Mouse (Mus musculus) thymus, postnatal 36 days (tissue): ENCODE measurements at regions not wholly inside any gene's neighbourhood (a gene's known extent, or its start where the extent isn't known, plus 50 kb on each side); places are given as distances from the start of the nearest gene placed in this dataset.

Source experiments
- DNase-seq, 2 experiments: peaks; one replicate each; pipeline ENCODE4 v3.0.0; 2022; ENCODE audit warnings: mixed read lengths in 2 of 2

- DNase-seq: no peak
Observed at GRCm38 (mm10) chr16:30818541-30819120, 219.1 kb downstream of the Fam43a start.

- DNase-seq: no peak
Observed at GRCm38 (mm10) chr16:30819342-30819741, 219.8 kb downstream of the Fam43a start.

DNA sequence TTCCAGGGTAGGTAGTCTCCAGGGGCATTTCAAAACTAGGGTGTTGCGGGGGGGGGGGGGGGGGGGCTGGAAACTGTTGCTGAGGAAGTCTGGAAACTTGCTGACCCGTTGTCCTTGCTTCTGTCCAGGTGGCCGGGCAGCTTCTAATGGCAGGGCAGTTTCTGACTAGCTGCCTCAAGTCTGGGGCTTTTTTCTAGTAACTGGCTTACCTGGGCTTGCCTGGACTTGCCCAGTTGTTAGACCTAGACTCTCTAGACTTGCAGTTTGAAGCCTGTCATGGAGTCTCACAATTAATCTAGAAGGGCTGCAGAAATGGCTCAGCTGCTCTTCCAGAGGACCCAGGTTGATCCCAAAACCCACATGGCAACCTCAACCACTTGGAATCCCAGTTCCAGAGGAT is 220.7 kb downstream of the Fam43a start:
- DNase-seq: no peak

GRCm38 (mm10) chr16:30820761-30821160 is 221.2 kb downstream of the Fam43a start:
- DNase-seq: no peak

DNA sequence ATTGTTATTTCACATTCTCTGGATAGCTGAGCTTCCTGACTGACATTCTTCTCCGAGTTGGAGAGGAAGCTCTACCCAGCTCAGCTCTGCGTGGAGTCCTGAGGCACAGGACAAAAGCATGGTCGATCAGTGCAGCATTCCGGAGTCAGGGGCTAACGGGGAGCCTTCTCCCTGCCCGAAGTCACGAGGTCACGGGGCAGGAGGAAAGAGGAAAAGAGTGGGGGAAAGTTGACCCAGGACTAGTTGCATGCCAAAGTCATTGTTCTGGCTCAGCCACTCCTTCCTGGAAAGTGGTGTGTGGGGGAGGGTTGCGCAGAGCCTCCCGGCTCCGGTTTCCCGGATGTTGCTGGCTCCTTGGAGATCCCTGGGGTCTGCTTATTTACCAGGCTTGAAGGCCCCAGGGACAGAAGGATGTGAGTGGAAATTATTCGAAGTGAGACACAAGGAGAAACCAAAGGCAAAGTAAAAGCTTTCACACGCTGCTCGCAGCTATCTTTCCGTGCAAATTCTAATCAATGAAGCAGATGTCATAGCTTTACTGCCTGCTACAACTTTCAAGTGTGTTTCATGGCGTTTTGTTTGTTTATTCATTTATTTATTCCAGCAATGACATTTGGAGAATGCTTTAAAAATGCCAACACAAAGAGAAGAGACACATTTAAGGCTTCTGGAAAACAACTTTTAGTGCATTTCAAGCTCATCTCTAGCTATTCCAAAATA is 221.8 kb downstream of the Fam43a start:
- DNase-seq: no peak

DNA sequence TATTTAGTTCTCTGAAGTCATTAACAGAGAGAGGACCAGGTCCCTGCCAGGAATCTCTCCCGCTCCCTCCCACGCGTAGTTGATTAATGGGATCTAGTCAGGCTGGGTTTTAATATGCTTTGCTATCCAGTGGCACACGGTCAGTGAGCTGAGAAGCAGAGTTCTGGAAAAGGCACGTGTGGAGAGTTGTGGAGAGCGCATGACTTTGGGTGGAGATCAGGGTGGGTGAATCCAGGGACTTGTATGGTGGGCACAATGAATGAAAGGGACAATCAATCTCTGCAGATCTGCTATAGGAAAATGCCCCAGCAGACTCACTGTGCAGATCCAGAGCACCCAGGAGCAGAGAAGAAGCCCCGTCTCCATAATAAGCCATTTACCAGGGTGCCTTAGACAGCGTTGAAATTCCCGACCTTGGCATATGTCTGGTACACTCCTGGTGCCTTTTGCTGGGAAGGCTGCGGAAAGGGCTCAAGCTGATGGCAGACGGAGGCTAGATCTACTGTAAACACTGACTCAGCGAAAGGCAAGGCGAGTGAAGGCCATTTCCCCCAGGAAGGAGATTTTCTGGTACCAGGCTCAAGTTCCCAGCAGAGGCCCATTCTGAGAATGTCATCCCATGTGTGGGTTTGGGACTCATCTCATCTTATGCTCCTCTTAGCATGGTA is 222.5 kb downstream of the Fam43a start:
- DNase-seq: no peak

GRCm38 (mm10) chr16:30826128-30826527 is 226.6 kb downstream of the Fam43a start:
- DNase-seq: no peak

- no peak for DNase-seq
Observed at GRCm38 (mm10) chr16:30827901-30828608, 228.5 kb downstream of the Fam43a start.

DNA sequence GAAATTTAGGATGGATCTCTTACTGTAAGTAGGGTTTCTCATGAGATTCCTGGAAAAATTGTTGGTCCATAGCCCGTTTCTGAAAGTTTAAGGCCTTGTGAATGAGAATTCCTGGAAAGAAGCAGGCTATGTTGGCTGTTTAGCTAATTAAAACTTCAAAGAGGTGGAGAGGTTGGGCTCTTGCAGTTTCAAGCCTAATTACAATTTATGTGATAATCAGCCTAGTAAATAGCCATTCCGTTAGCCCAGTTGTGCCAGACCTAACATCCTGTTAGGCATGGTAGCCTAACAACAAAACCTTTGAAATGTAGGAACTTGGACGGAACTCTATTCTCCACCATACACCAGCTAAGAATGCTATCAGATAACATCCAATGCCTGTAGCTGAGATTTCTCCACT is 235.0 kb downstream of the Fam43a start:
- no peak for DNase-seq

GRCm38 (mm10) chr16:30835678-30836077 is 236.2 kb downstream of the Fam43a start:
- no peak for DNase-seq

- no peak for DNase-seq
Observed at GRCm38 (mm10) chr16:30842831-30843230, 238.4 kb downstream of the Xxylt1 start.

DNA sequence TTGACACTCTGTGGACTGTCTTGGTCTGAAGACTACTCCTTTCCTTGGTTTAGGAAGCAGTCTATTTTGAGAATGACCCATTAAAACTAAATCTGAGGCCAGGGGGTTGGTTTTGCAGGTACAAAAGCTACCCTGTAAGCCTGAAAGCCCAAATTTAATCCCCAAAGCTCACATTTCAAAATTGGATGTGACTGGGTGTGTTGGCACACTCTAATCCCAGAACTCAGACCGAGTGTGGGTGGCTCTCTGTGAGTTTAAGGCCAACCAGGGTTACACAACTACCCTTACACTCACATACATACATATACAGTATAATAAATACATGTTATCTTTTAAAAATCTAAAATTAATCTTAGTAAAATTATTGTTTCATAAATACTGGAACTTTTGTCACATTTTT is 228.6 kb downstream of the Xxylt1 start:
- no peak for DNase-seq

DNA sequence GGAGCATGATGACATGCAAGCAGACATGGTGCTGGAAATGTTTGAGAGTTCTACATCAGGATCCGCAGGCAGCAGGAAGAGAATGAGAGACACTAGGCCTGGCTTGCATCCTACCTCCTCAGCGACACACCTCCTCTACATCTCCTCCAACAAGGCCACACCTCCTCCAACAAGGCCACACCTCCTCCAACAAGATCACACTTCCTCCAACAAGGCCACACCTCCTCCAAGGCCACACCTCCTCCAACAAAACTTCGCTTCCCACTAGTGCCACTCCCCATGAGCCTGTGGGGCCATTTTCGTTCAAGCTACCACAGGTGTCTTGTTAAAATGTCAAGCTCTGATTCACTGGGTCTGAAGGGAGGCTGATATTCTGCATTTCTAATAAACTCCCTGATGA is 226.5 kb downstream of the Xxylt1 start:
- DNase-seq: no peak

DNA sequence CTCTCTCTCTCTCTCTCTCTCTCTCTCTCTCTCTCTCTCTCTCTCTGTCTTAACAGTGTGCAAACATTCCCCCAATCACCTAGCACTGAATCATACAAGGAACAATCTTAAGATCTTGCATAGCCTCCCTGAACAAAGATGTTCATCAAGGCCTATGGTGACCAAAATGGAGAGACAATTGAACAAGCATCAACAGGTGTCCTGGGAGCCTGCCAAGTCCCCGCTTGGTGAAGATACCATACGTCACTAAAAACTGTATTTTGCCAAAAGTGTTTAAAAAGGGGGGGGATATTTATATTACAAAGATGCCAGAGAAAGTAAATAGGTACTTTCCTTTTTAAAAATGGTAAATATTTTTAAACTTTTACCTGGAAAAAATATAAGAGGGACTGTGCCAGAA is 223.6 kb downstream of the Xxylt1 start:
- no peak for DNase-seq

- DNase-seq: no peak
Observed at GRCm38 (mm10) chr16:30869136-30869909, 211.9 kb downstream of the Xxylt1 start.

DNA sequence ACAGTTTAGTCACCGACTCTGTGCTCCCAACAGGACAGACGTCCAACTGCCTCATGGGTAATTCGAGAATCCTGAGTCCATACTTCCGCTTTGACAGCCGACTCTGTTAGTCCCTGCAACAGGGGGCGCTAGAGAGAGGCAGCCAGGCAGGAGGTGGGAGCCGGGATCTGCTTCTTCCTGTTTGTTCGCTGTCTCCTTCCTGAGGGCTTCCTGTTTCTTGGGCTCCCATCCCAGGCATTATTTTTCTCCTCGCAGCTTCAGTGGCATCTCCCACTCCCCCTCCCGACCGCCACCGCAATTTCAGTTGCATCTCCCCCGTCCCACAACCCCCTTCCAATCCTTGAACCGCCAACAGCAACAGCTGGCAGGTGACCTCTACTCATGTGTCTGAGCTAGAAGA is 211.1 kb downstream of the Xxylt1 start:
- DNase-seq: peak; percentile 15 to 19

- DNase-seq: no peak
Observed at GRCm38 (mm10) chr16:30870676-30871075, 210.6 kb downstream of the Xxylt1 start.

GRCm38 (mm10) chr16:30872147-30872546 is 209.1 kb downstream of the Xxylt1 start:
- no peak for DNase-seq

DNA sequence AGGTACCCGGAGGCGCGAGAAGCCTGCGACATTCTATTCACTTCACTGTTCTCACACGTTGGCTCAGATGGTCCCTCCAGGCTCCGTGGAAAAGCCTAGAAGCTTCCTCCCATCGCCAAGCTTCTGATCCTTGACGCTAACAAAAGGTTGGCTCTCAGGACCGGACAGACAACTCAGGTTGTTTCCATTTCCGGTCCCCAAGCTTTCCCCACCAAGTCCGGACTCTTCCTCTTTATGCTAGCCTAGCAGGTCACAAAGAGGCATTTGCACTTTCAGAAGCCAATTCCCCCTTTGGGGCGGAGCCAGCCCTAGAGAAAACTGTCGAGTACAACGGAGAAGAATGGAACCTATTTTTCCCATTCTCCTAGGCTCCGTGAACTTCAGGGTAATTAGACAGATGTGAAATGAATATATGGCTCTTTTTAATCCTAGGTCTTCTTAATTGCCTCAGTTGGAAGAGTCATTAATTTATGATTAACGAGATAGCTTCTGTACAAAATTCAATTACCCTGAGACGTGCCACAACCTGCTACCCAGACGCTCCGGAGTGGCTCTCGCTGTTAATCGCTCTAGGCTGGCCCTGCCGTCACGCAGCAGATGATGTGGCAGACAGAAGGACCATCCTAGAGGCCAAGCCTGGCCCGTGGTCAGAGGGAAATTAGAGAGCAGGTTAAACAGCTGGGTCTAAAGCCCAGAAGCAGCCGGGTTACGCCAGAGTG is 207.6 kb downstream of the Xxylt1 start:
- no peak for DNase-seq

DNA sequence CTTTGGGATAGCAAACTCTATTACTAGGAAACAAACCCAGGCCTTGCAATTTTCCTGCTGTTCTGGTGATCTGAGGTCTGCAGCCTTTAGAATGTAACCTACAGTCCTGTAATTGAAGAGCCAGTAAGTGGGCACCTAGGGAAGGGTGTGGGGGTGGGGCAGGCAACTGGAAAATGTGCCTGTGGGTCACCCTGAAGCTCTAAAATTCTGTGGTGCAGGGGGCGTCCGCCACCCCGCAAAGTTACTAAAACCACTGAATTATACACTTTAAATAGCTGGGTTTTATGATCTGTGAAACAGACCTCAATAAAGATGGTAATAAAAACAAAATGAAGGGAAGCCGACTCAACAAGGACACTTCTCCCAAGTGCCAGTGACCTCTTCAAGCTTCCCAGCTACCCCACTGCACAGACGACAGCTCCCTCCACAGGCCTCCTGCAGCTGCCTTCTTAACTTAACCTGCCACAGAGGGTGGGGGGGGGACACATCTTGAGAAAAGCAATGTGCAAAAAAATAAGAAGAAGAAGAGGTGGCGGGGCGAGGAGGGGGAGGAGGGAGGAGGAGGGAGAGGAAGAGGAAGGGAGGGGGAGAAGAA is 205.9 kb downstream of the Xxylt1 start:
- no peak for DNase-seq

GRCm38 (mm10) chr16:30878821-30879220 is 202.4 kb downstream of the Xxylt1 start:
- no peak for DNase-seq

DNA sequence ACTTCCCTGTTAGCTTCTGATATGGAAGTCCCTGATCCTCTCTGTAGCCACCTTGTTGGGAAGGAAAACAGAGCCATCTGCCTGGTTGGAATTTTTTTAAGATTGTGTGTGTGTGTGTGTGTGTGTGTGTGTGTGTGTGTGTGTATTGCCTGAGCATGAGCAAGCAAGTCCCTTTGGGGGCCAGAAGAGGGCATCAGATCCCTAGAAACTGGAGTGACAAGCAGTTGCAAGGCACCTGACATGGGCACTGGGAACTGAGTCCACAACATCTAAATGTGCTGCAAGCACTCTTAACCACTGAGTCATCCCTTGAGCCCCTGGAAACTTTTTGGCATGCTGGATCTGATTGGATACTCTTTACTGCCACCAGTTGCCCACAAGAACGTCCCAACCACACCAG is 201.4 kb downstream of the Xxylt1 start:
- no peak for DNase-seq
